Mouse (Mus musculus): ENCODE results near the gene Nufip1. TPM values are rescaled to one million over a fixed set of nuclear protein-coding genes. Genes with fewer than 3 reads are reported as not detected.

Gene Nufip1
- polyA plus RNA-seq, 1 experiment from 2014 or later = 10.8 TPM

- no peaks in the 10 kb centered on the region for H3K36me3 ChIP-seq
- 64% methylated on average over 1 of the region's 1 CpGs for WGBS
- H3K27ac ChIP-seq (ENCODE audit: poor library complexity, severe bottlenecking) = no peak overlapping the region
- no peak for ATAC-seq (ENCODE audit: insufficient number of reproducible peaks, low FRiP score)
- no peaks in the 10 kb centered on the region for H3K9me3 ChIP-seq (replicated peaks)
- H3K4me3 ChIP-seq = no peak overlapping the region
- H3K4me1 ChIP-seq (replicated peaks) = peaks cover 14% of the 10 kb centered on the region
- no peaks in the 10 kb centered on the region for H3K27me3 ChIP-seq (replicated peaks)
- no peak overlapping the region for H3K4me2 ChIP-seq
- H3K9ac ChIP-seq = no peak overlapping the region
Observed at GRCm38 (mm10) chr14:76145248-76145647, 34.6 kb downstream of the Nufip1 start.

- no peak for ATAC-seq (ENCODE audit: insufficient number of reproducible peaks, low FRiP score)
- Histone ChIP-seq H3K27me3 (replicated peaks) (no peaks in the 10 kb centered on the region), H3K27ac (ENCODE audit: poor library complexity, severe bottlenecking) (no peak overlapping the region), H3K9ac (no peak overlapping the region), H3K36me3 (no peaks in the 10 kb centered on the region), H3K4me1 (replicated peaks) (peaks cover 17% of the 10 kb centered on the region), H3K4me2 (peak overlapping the region; percentile 40), H3K9me3 (replicated peaks) (no peaks in the 10 kb centered on the region), H3K4me3 (no peak overlapping the region)
- 29% methylated on average over 7 of the region's 7 CpGs for WGBS
Observed at GRCm38 (mm10) chr14:76145868-76146267, 35.2 kb downstream of the Nufip1 start.

GRCm38 (mm10) chr14:76147061-76147460, 36.4 kb downstream of the Nufip1 start:
- Histone ChIP-seq H3K9me3 (replicated peaks) (no peaks in the 10 kb centered on the region), H3K27me3 (replicated peaks) (no peaks in the 10 kb centered on the region), H3K36me3 (no peaks in the 10 kb centered on the region), H3K27ac (ENCODE audit: poor library complexity, severe bottlenecking) (no peak overlapping the region), H3K4me2 (no peak overlapping the region), H3K4me1 (replicated peaks) (peaks cover 23% of the 10 kb centered on the region), H3K4me3 (no peak overlapping the region), H3K9ac (no peak overlapping the region)
- no peak for ATAC-seq (ENCODE audit: insufficient number of reproducible peaks, low FRiP score)
- WGBS = 81% methylated on average over 6 of the region's 6 CpGs

- peaks cover 24% of the 10 kb centered on the region for H3K4me1 ChIP-seq (replicated peaks)
- H3K9ac ChIP-seq = no peak overlapping the region
- H3K4me2 ChIP-seq = no peak overlapping the region
- H3K27me3 ChIP-seq (replicated peaks) = no peaks in the 10 kb centered on the region
- no peak overlapping the region for H3K27ac ChIP-seq (ENCODE audit: poor library complexity, severe bottlenecking)
- 77% methylated on average over 10 of the region's 10 CpGs for WGBS
- H3K9me3 ChIP-seq (replicated peaks) = no peaks in the 10 kb centered on the region
- no peak for ATAC-seq (ENCODE audit: insufficient number of reproducible peaks, low FRiP score)
- H3K36me3 ChIP-seq = no peaks in the 10 kb centered on the region
- H3K4me3 ChIP-seq = no peak overlapping the region
Observed at GRCm38 (mm10) chr14:76148294-76148693, 37.6 kb downstream of the Nufip1 start.

GRCm38 (mm10) chr14:76149531-76150179, 39.0 kb downstream of the Nufip1 start:
- H3K4me1 ChIP-seq (replicated peaks) = peaks cover 26% of the 10 kb centered on the region
- no peaks in the 10 kb centered on the region for H3K36me3 ChIP-seq
- WGBS = 8% methylated on average over 13 of the region's 13 CpGs
- peak overlapping the region; percentile 1; the same call in 1 of the 2 replicates for H3K27ac ChIP-seq (ENCODE audit: poor library complexity, severe bottlenecking)
- peak overlapping the region; percentile 54 for H3K4me2 ChIP-seq
- peak overlapping the region; percentile 35 for H3K4me3 ChIP-seq
- ATAC-seq (ENCODE audit: insufficient number of reproducible peaks, low FRiP score) = no peak
- no peaks in the 10 kb centered on the region for H3K9me3 ChIP-seq (replicated peaks)
- no peaks in the 10 kb centered on the region for H3K27me3 ChIP-seq (replicated peaks)
- H3K9ac ChIP-seq = no peak overlapping the region

GRCm38 (mm10) chr14:76150499-76150898, 39.8 kb downstream of the Nufip1 start:
- H3K9me3 ChIP-seq (replicated peaks) = no peaks in the 10 kb centered on the region
- WGBS = 82% methylated on average over 11 of the region's 11 CpGs
- no peak overlapping the region for H3K27ac ChIP-seq (ENCODE audit: poor library complexity, severe bottlenecking)
- no peak overlapping the region for H3K4me3 ChIP-seq
- H3K36me3 ChIP-seq = no peaks in the 10 kb centered on the region
- H3K27me3 ChIP-seq (replicated peaks) = no peaks in the 10 kb centered on the region
- ATAC-seq (ENCODE audit: insufficient number of reproducible peaks, low FRiP score) = no peak
- H3K4me1 ChIP-seq (replicated peaks) = peaks cover 26% of the 10 kb centered on the region
- no peak overlapping the region for H3K9ac ChIP-seq
- peak overlapping the region; percentile 54; the same call in 1 of the 2 replicates for H3K4me2 ChIP-seq

GRCm38 (mm10) chr14:76151011-76151410, 40.3 kb downstream of the Nufip1 start:
- WGBS = 67% methylated on average over 2 of the region's 2 CpGs
- ATAC-seq (ENCODE audit: insufficient number of reproducible peaks, low FRiP score) = no peak
- Histone ChIP-seq H3K36me3 (no peaks in the 10 kb centered on the region), H3K4me1 (replicated peaks) (peaks cover 26% of the 10 kb centered on the region), H3K27ac (ENCODE audit: poor library complexity, severe bottlenecking) (no peak overlapping the region), H3K4me2 (no peak overlapping the region), H3K9me3 (replicated peaks) (no peaks in the 10 kb centered on the region), H3K27me3 (replicated peaks) (no peaks in the 10 kb centered on the region), H3K9ac (no peak overlapping the region), H3K4me3 (no peak overlapping the region)

- H3K9ac ChIP-seq = peak overlapping the region; percentile 88; the same call in 1 of the 2 replicates
- H3K4me1 ChIP-seq (replicated peaks) = peaks cover 24% of the 10 kb centered on the region
- peak overlapping the region; percentile 75 for H3K4me3 ChIP-seq
- ATAC-seq (ENCODE audit: insufficient number of reproducible peaks, low FRiP score) = no peak
- no peaks in the 10 kb centered on the region for H3K36me3 ChIP-seq
- H3K9me3 ChIP-seq (replicated peaks) = no peaks in the 10 kb centered on the region
- peak overlapping the region; percentile 68 for H3K4me2 ChIP-seq
- WGBS = under 1% methylated on average over 10 of the region's 10 CpGs
- peak overlapping the region; percentile 98; the same call in 1 of the 2 replicates for H3K27ac ChIP-seq (ENCODE audit: poor library complexity, severe bottlenecking)
- no peaks in the 10 kb centered on the region for H3K27me3 ChIP-seq (replicated peaks)
Observed at GRCm38 (mm10) chr14:76151820-76152161, 41.1 kb downstream of the Nufip1 start.

GRCm38 (mm10) chr14:76152162-76153002, 41.7 kb downstream of the Nufip1 start:
- no peaks in the 10 kb centered on the region for H3K9me3 ChIP-seq (replicated peaks)
- WGBS = under 1% methylated on average over 41 of the region's 41 CpGs
- no peaks in the 10 kb centered on the region for H3K27me3 ChIP-seq (replicated peaks)
- ATAC-seq (ENCODE audit: insufficient number of reproducible peaks, low FRiP score) = peak; percentile 91
- peak overlapping the region; percentile 75 for H3K4me3 ChIP-seq
- H3K36me3 ChIP-seq = no peaks in the 10 kb centered on the region
- peaks cover 24% of the 10 kb centered on the region for H3K4me1 ChIP-seq (replicated peaks)
- H3K9ac ChIP-seq = peak overlapping the region; percentile 88
- peak overlapping the region; percentile 98 for H3K27ac ChIP-seq (ENCODE audit: poor library complexity, severe bottlenecking)
- peak overlapping the region; percentile 68 for H3K4me2 ChIP-seq

- WGBS = 2% methylated on average over 24 of the region's 24 CpGs
- Histone ChIP-seq H3K9me3 (replicated peaks) (no peaks in the 10 kb centered on the region), H3K4me1 (replicated peaks) (peaks cover 24% of the 10 kb centered on the region), H3K4me3 (peak overlapping the region; percentile 75), H3K36me3 (no peaks in the 10 kb centered on the region), H3K27ac (ENCODE audit: poor library complexity, severe bottlenecking) (peak overlapping the region; percentile 98), H3K27me3 (replicated peaks) (no peaks in the 10 kb centered on the region), H3K4me2 (peak overlapping the region; percentile 68), H3K9ac (peak overlapping the region; percentile 60)
- ATAC-seq (ENCODE audit: insufficient number of reproducible peaks, low FRiP score) = peak; percentile 1; the same call in 1 of the 2 replicates
Observed at GRCm38 (mm10) chr14:76153003-76153675, 42.4 kb downstream of the Nufip1 start.

GRCm38 (mm10) chr14:76153828-76154227, 43.1 kb downstream of the Nufip1 start:
- ATAC-seq (ENCODE audit: insufficient number of reproducible peaks, low FRiP score) = no peak
- Histone ChIP-seq H3K9ac (no peak overlapping the region), H3K4me1 (replicated peaks) (peaks cover 24% of the 10 kb centered on the region), H3K4me3 (no peak overlapping the region), H3K4me2 (peak overlapping the region; percentile 68; the same call in 1 of the 2 replicates), H3K36me3 (no peaks in the 10 kb centered on the region), H3K27me3 (replicated peaks) (no peaks in the 10 kb centered on the region), H3K9me3 (replicated peaks) (no peaks in the 10 kb centered on the region), H3K27ac (ENCODE audit: poor library complexity, severe bottlenecking) (no peak overlapping the region)
- 23% methylated on average over 6 of the region's 6 CpGs for WGBS

Measured in heart, embryonic 12.5 days (tissue).